Mouse (Mus musculus): ENCODE data around the gene Abraxas2.

Abraxas2 gene

GRCm38 (mm10) chr7:132859042-132859958 lies at the start of gene Abraxas2:
Gene Abraxas2 (plus strand): TSS chr7:132859225.
- peak; percentile 94 for DNase-seq (ENCODE audit: low read depth)

GRCm38 (mm10) chr7:132809721-132810120 lies 49.3 kb upstream of the Abraxas2 start:
- DNase-seq (ENCODE audit: low read depth) = peak; percentile 31

- DNase-seq (ENCODE audit: low read depth) = no peak
These were observed 48.7 kb upstream of the Abraxas2 start for GRCm38 (mm10) chr7:132810368-132810767.

- DNase-seq (ENCODE audit: low read depth) = peak; percentile 97
These were observed 48.1 kb upstream of the Abraxas2 start for GRCm38 (mm10) chr7:132810879-132811278.

GRCm38 (mm10) chr7:132811716-132812618 lies 47.1 kb upstream of the Abraxas2 start:
- peak; percentile 91 for DNase-seq (ENCODE audit: low read depth)

- peak; percentile 75 for DNase-seq (ENCODE audit: low read depth)
These were observed 46.2 kb upstream of the Abraxas2 start for GRCm38 (mm10) chr7:132812619-132813415.

GRCm38 (mm10) chr7:132813416-132814088 lies 45.5 kb upstream of the Abraxas2 start, which contains the start of gene Fam53b:
Gene Fam53b (minus strand): TSS chr7:132813886.
- DNase-seq (ENCODE audit: low read depth) = peak; percentile 80

- no peak for DNase-seq (ENCODE audit: low read depth)
These were observed 45.0 kb upstream of the Abraxas2 start for GRCm38 (mm10) chr7:132814089-132814450.

GRCm38 (mm10) chr7:132815081-132815480 lies 43.9 kb upstream of the Abraxas2 start:
- DNase-seq (ENCODE audit: low read depth) = peak; percentile 48

- DNase-seq (ENCODE audit: low read depth) = no peak
These were observed 42.5 kb upstream of the Abraxas2 start for GRCm38 (mm10) chr7:132816528-132816927.

- no peak for DNase-seq (ENCODE audit: low read depth)
These were observed 42.0 kb upstream of the Abraxas2 start for GRCm38 (mm10) chr7:132817056-132817455.

- DNase-seq (ENCODE audit: low read depth) = no peak
These were observed 38.3 kb upstream of the Abraxas2 start for GRCm38 (mm10) chr7:132820692-132821091.

- no peak for DNase-seq (ENCODE audit: low read depth)
These were observed 35.2 kb upstream of the Abraxas2 start for GRCm38 (mm10) chr7:132823832-132824231.

GRCm38 (mm10) chr7:132824346-132825022 lies 34.5 kb upstream of the Abraxas2 start:
- DNase-seq (ENCODE audit: low read depth) = peak; percentile 29

- no peak for DNase-seq (ENCODE audit: low read depth)
These were observed 28.1 kb upstream of the Abraxas2 start for GRCm38 (mm10) chr7:132830955-132831354.

- DNase-seq (ENCODE audit: low read depth) = no peak
These were observed 17.7 kb upstream of the Abraxas2 start for GRCm38 (mm10) chr7:132841287-132841686.

- no peak for DNase-seq (ENCODE audit: low read depth)
These were observed 16.6 kb upstream of the Abraxas2 start for GRCm38 (mm10) chr7:132842455-132842854.

- DNase-seq (ENCODE audit: low read depth) = no peak
These were observed 15.9 kb upstream of the Abraxas2 start for GRCm38 (mm10) chr7:132843152-132843551.

GRCm38 (mm10) chr7:132852173-132852844 lies 6.7 kb upstream of the Abraxas2 start, which contains the start of gene Eef1akmt2:
Gene Eef1akmt2 (minus strand): TSS chr7:132852673.
- peak; percentile 88 for DNase-seq (ENCODE audit: low read depth)

GRCm38 (mm10) chr7:132853361-132853760 lies 5.7 kb upstream of the Abraxas2 start:
- DNase-seq (ENCODE audit: low read depth) = no peak

Data from induced T-regulatory cell, adult 2 months (primary cell).